Mouse (Mus musculus): ENCODE data around the gene 1700056E22Rik. TPM values are rescaled to one million over a fixed set of nuclear protein-coding genes. Genes with fewer than 3 reads are reported as not detected.

The 1700056E22Rik gene
- total RNA-seq, 1 experiment, result 1.1 TPM

DNA sequence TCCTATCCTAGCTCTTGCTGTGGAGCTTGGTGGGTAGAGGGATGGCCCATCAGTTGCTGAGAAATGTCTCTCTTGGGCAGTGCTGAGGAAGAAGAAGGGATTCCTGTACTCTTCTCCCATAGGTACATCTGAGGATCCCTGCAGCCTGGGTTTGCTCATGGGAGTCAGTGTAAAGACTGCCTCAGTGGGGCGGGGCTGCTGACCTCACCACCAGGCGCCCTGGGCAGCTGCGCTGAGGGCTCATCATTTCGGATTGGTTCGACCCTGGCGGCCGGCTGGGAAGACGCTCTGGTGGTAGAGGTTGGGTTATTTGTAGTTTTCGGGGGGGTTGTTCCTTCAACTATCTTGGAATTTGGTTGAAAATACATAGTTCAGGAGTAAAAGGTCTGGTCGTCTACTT lies 5.2 kb upstream of the 1700056E22Rik start:
- Histone ChIP-seq H3K9me3 (ENCODE audit: control insufficient read depth, insufficient read depth, low read depth, low read length) (no peaks in the 10 kb centered on the region), H3K27ac (ENCODE audit: insufficient read depth, low read depth, low read length, poor library complexity, severe bottlenecking) (no peak overlapping the region), H3K9ac (ENCODE audit: insufficient read depth, low read depth, low read length, poor library complexity, severe bottlenecking) (no peak overlapping the region), H3K4me3 (ENCODE audit: insufficient read depth in 1 of 2, low read depth in 1 of 2, low read length in 2 of 2, poor library complexity in 1 of 2, severe bottlenecking in 1 of 2) (no peak overlapping the region), H3K36me3 (ENCODE audit: control insufficient read depth, insufficient read depth, low read length, poor library complexity, severe bottlenecking) (no peaks in the 10 kb centered on the region), H3K4me1 (ENCODE audit: control insufficient read depth in 2 of 2, insufficient read depth in 2 of 2, low read length in 2 of 2, poor library complexity in 1 of 2) (peaks cover 2% of the 10 kb centered on the region in 2 experiments; a peak in 1 of 4 replicates)
- TF ChIP-seq ZNF384 (IDR thresholded peaks at IDR 0.05; ENCODE audit: low read depth, low read length), result no peak
- no peak for TF ChIP-seq MAFK (IDR thresholded peaks at IDR 0.05; ENCODE audit: insufficient read depth, low read depth, low read length)
- no peak for TF ChIP-seq CHD2 (IDR thresholded peaks at IDR 0.05; ENCODE audit: low read depth, low read length)
- no peak for TF ChIP-seq ZC3H11A (IDR thresholded peaks at IDR 0.05; ENCODE audit: borderline replicate concordance, low read depth, low read length)
- no peak for TF ChIP-seq HCFC1 (IDR thresholded peaks at IDR 0.05; ENCODE audit: borderline replicate concordance, insufficient read depth, low read length)
- in situ Hi-C loops (cut with MboI; ENCODE audit: low sequenced_read_pairs in 2 of 2, unreplicated experiment in 2 of 2), result no loop called here
- no peak for DNase-seq (ENCODE audit: low read depth, low spot score)

DNA sequence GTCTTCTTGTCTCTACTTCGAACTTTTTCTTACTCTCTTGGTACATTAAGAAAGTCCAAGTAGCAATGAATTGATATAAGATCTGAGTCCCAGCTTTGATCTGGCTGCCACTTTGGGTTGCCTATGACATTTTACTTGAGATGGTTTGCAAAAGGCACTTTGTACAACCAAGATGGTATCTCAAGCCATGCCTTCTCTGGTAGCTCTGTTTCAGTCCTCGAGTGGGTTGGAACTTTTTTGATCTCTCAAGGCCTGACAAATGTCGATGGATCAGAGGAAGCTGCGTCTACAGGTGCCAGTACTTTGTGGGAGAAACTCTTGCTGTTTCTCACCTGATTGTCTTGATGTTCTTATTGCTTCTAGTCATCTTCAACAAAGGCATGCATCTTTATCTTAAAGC lies 3.7 kb upstream of the 1700056E22Rik start:
- Histone ChIP-seq H3K4me1 (ENCODE audit: control insufficient read depth in 2 of 2, insufficient read depth in 2 of 2, low read length in 2 of 2, poor library complexity in 1 of 2) (peaks cover 2% of the 10 kb centered on the region in 2 experiments; a peak in 1 of 4 replicates), H3K27ac (ENCODE audit: insufficient read depth, low read depth, low read length, poor library complexity, severe bottlenecking) (no peak overlapping the region), H3K36me3 (ENCODE audit: control insufficient read depth, insufficient read depth, low read length, poor library complexity, severe bottlenecking) (no peaks in the 10 kb centered on the region), H3K9ac (ENCODE audit: insufficient read depth, low read depth, low read length, poor library complexity, severe bottlenecking) (no peak overlapping the region), H3K9me3 (ENCODE audit: control insufficient read depth, insufficient read depth, low read depth, low read length) (no peaks in the 10 kb centered on the region), H3K4me3 (ENCODE audit: insufficient read depth in 1 of 2, low read depth in 1 of 2, low read length in 2 of 2, poor library complexity in 1 of 2, severe bottlenecking in 1 of 2) (no peak overlapping the region)
- no peak for DNase-seq (ENCODE audit: low read depth, low spot score)
- TF ChIP-seq MAFK (IDR thresholded peaks at IDR 0.05; ENCODE audit: insufficient read depth, low read depth, low read length) (no peak), CHD2 (IDR thresholded peaks at IDR 0.05; ENCODE audit: low read depth, low read length) (no peak), HCFC1 (IDR thresholded peaks at IDR 0.05; ENCODE audit: borderline replicate concordance, insufficient read depth, low read length) (no peak), ZNF384 (IDR thresholded peaks at IDR 0.05; ENCODE audit: low read depth, low read length) (no peak), ZC3H11A (IDR thresholded peaks at IDR 0.05; ENCODE audit: borderline replicate concordance, low read depth, low read length) (no peak)
- in situ Hi-C loops (cut with MboI; ENCODE audit: low sequenced_read_pairs in 2 of 2, unreplicated experiment in 2 of 2), result no loop called here

DNA sequence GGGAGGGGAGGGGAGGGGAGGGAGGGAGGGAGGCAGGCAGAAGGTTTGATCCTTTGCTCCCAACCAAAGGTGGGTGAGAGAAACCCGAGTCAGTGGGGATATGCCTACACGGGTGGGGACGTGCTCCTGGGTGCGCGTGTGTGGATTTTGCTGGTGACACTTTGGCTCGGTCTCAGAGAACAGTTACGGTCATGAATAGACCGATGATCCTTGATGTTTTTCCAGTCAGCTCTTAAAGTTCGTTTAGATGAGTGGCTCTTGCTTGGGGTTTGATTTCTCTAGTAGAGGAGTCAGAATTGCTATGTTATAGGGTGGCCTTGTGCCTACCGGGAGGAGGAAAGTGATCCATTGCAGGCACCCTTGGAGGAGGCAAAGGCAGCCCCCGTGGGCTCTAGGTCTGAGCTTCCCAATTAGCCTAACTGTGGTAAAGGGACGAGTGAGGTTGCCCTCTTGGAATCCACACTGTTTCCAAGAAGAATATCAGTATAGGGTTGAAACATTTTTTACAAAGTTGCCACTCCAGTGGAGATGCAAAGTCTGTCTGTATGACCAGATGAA lies 1.3 kb upstream of the 1700056E22Rik start:
- peak overlapping the region in 1 of 2 experiments; percentile 21; a peak in 1 of 4 replicates for H3K4me3 ChIP-seq (ENCODE audit: insufficient read depth in 1 of 2, low read depth in 1 of 2, low read length in 2 of 2, poor library complexity in 1 of 2, severe bottlenecking in 1 of 2)
- in situ Hi-C loops (cut with MboI; ENCODE audit: low sequenced_read_pairs in 2 of 2, unreplicated experiment in 2 of 2), result no loop called here
- no peak for DNase-seq (ENCODE audit: low read depth, low spot score)
- H3K36me3 ChIP-seq (ENCODE audit: control insufficient read depth, insufficient read depth, low read length, poor library complexity, severe bottlenecking), result no peaks in the 10 kb centered on the region
- H3K4me1 ChIP-seq (ENCODE audit: control insufficient read depth in 2 of 2, insufficient read depth in 2 of 2, low read length in 2 of 2, poor library complexity in 1 of 2), result peaks cover 0 to 3% of the 10 kb centered on the region in 2 experiments; a peak in 1 of 4 replicates
- no peak overlapping the region for H3K27ac ChIP-seq (ENCODE audit: insufficient read depth, low read depth, low read length, poor library complexity, severe bottlenecking)
- no peak overlapping the region for H3K9ac ChIP-seq (ENCODE audit: insufficient read depth, low read depth, low read length, poor library complexity, severe bottlenecking)
- TF ChIP-seq HCFC1 (IDR thresholded peaks at IDR 0.05; ENCODE audit: borderline replicate concordance, insufficient read depth, low read length) (no peak), ZNF384 (IDR thresholded peaks at IDR 0.05; ENCODE audit: low read depth, low read length) (no peak), MAFK (IDR thresholded peaks at IDR 0.05; ENCODE audit: insufficient read depth, low read depth, low read length) (no peak), ZC3H11A (IDR thresholded peaks at IDR 0.05; ENCODE audit: borderline replicate concordance, low read depth, low read length) (no peak), CHD2 (IDR thresholded peaks at IDR 0.05; ENCODE audit: low read depth, low read length) (no peak)
- no peaks in the 10 kb centered on the region for H3K9me3 ChIP-seq (ENCODE audit: control insufficient read depth, insufficient read depth, low read depth, low read length)

DNA sequence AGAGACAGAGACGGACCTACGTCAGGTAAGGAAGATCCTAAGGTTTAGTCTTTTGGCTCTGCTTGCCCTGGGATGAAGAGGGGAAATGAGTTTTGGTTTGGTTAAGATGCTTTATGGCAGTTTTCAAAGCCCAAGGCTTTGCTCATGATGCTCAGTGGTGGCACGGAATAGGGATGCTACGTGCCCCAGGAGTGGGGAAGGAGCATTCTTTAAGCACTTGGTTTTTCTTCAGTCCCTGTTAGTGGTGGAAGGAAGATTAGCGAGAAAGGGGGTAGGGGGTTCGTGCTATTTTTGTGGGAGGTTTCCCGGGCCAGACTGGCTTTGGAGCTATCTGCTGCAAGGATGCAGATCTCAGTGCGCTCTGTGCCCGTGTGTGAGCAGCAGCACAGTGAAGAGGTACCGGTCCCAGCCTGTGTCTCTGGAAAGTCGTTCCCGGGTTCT lies 660 bp upstream of the 1700056E22Rik start:
- DNase-seq (ENCODE audit: low read depth, low spot score), result no peak
- Histone ChIP-seq H3K9me3 (ENCODE audit: control insufficient read depth, insufficient read depth, low read depth, low read length) (no peaks in the 10 kb centered on the region), H3K27ac (ENCODE audit: insufficient read depth, low read depth, low read length, poor library complexity, severe bottlenecking) (no peak overlapping the region), H3K4me3 (ENCODE audit: insufficient read depth in 1 of 2, low read depth in 1 of 2, low read length in 2 of 2, poor library complexity in 1 of 2, severe bottlenecking in 1 of 2) (peak overlapping the region; percentile 62), H3K9ac (ENCODE audit: insufficient read depth, low read depth, low read length, poor library complexity, severe bottlenecking) (peak overlapping the region; percentile 73; the same call in 1 of the 2 replicates), H3K36me3 (ENCODE audit: control insufficient read depth, insufficient read depth, low read length, poor library complexity, severe bottlenecking) (no peaks in the 10 kb centered on the region), H3K4me1 (ENCODE audit: control insufficient read depth in 2 of 2, insufficient read depth in 2 of 2, low read length in 2 of 2, poor library complexity in 1 of 2) (peaks cover 0 to 3% of the 10 kb centered on the region in 2 experiments; a peak in 1 of 4 replicates)
- in situ Hi-C loops (cut with MboI; ENCODE audit: low sequenced_read_pairs in 2 of 2, unreplicated experiment in 2 of 2), result no loop called here
- no peak for TF ChIP-seq HCFC1 (IDR thresholded peaks at IDR 0.05; ENCODE audit: borderline replicate concordance, insufficient read depth, low read length)
- no peak for TF ChIP-seq ZC3H11A (IDR thresholded peaks at IDR 0.05; ENCODE audit: borderline replicate concordance, low read depth, low read length)
- no peak for TF ChIP-seq MAFK (IDR thresholded peaks at IDR 0.05; ENCODE audit: insufficient read depth, low read depth, low read length)
- no peak for TF ChIP-seq CHD2 (IDR thresholded peaks at IDR 0.05; ENCODE audit: low read depth, low read length)
- no peak for TF ChIP-seq ZNF384 (IDR thresholded peaks at IDR 0.05; ENCODE audit: low read depth, low read length)
